Mouse (Mus musculus) neutrophil, adult 5-6 weeks (primary cell): ENCODE measurements around the gene Pmch. TPM values are rescaled to one million over a fixed set of nuclear protein-coding genes. Genes with fewer than 3 reads are reported as not detected.

Source experiments
- ATAC-seq: fragments of 151-379, 151-347 bp; 2 replicates; pipeline ENCODE4 v1.8.0; 2017; ENCODE audit warnings: mild to moderate bottlenecking, moderate TSS enrichment; ENCODE audit not compliant: insufficient number of reproducible peaks, poor library complexity, low FRiP score, severe bottlenecking; ENCODE audit errors: extremely low read depth
- total RNA-seq: library from RNA; stranded (forward); fragments of 200-1000 nt; gene quantifications from 2 replicates; pipeline ENCODE4 v1.2.3, GENCODE M21; 2017

The Pmch gene
- total RNA-seq: not detected in 2 replicates

DNA sequence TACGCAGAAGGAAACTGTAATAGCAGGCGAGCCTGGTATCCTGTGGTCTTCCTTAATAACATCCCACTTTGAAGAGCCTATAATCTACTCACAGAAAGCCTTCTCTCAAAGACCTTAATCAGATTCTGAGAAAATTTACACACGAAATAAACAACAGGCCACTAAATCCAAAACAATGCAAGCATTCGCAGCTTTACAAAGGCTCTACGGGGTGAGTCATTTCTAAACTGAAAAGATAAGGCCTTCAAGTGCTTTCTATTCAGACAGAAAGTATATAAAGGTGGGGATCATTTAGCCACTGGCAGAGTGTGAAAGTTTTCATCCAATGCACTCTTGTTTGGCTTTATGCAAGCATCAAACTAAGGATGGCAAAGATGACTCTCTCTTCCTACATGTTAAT, at the start of gene Pmch:
Pmch (plus strand) TSS at position 301 of the 400 bp plus-strand sequence.
- ATAC-seq: no peak

DNA sequence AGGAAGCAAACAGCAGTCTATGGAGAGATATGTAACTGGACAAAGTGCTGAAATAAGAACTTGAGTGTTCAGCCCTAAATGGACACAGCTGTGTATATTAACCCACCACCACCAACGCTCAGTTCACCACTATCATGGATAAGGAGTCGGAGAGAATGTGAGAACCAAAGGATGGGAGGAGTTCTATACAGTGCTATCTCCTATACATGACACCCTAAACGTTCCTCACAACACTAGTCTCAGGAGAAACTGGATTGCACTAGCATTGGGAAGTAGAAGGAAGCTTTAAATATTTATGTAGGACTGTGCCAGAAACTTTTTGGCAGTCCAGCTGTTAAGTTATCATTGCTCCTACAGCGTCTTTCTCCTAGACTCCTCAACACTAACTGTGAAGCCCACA, 46.6 kb upstream of the Pmch start:
- ATAC-seq: no peak

DNA sequence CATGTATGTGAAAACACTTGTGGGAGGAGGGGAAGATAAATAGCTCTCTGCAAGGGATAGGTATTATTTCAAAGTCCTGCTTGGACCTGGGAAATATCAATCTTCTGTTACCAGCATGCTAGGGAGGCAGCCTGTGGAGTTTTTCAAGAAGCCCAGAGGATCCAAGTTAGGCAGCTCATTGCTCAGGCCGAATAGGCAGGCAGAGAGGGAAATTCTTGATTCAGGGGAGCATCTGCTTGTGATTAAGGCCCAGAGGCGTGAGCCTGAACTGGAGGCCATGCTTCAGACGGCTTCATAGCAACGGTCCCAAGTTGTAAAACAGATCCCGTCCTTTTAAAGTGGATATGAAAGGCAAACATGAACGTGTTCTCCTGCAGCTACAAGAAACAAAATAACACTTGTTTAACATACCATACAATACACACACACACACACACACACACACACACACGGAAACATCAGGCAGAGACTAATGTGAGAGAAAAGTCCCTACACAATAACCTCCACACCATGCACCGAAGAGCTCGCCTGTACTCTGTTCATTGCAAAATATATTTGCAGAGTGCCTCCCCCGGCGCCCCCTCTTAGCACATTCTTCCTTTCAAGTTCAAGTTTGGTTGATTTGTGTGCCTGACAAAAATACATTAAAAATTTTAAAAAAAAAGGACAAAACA, 44.6 kb upstream of the Pmch start:
- no peak for ATAC-seq

DNA sequence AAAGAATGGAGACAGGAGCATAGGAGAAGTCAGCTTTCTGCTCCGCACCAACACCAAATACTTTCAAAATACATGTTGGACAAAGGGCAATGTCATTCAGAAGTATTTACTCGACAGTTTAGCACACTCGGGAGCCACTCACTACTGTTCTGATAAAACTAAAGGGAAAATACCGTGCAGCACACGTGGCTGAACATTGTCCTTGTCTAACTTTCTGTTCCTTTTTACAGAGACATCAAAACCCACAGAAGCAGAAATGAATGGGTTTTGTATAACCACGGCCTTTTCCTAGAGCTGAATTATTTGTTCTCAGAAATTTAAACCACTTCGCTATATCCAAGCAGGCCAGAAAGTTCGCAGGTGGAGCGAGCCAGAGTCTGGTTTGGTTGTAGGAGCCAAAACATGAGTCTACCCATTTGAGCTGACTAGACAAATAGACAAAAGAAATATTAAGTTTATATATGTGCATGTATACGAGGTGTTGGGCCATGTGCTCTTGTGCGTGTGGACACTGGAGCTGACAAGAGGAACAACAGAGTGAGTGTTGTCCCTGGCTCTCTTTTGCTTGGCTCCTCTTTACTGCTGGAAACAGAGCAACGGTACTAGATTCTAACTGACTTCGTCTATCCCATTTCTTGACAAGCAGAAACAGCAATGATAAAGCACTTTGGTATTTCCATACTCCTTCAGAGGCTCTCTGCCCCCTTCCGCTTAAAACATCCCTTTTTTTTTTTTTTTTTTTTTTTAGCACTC, 36.5 kb upstream of the Pmch start:
- ATAC-seq: no peak

DNA sequence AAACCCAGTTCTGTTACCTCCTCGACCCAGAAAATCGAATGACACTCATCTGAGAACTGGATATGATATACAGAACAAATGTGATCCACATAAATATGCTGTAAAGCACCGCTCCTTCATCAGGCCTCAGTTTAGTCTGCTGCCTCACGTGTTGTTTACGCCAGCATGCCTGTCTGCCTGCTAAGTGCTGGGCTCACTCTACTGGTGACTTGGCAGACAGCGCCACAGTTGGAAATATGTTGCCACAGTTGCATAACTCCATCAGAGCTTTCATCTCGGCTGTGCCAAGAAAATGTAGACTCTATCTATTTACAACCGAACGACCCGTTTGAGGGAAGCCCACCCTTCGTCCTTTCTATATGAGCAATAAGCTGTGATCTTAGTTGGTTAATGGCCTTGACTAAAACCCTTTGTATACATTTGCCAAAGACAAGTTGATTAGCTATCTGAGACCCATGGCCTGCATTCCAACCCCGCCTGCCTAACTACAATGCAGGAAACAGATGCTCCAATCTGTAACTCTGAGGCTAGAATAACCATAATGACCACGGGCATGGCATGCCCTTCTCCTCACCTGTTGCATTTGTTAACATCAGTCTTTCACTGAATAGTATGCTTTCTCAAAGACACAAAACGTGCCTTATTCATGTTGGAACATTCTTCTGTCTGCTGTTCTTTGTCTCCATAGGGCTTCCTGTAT, 33.8 kb upstream of the Pmch start:
- ATAC-seq: no peak

DNA sequence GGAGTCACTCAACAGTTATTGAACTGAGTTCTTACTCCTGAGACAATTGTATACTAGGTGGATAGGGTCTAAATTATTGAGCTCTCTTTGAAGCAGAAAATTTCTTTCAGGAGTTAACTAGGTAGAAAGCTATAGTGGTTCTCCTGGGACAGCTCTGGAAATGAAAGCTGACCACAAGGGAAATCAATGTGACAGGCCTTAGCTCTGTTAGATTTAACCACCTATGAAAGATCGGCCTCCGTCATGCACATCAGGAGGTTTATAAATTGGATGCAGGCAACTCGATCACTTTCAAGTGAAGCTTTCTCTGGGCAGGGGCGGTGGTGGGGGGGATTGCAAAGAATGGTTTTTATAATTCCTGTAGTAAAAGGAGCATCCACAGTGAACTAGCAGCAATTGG, 27.4 kb upstream of the Pmch start:
- no peak for ATAC-seq

DNA sequence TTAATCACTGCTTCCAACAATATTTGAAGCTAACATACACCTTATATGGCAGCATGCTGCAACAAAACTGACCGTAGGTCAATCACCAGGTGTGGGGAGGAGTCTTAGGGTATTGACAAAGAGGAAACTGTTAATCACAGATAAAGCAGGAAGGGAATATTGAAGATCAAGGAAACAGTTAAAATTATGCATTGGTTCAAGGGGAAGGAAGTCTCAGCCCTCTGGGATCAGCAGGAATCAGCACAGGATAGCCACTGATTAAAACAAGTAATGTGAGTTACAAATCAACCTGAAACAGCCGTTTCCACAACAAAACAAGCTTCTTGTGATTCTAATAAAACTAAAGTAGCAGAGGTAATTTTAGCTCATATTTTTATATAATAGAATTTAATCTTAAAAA, 26.0 kb upstream of the Pmch start:
- ATAC-seq: no peak

DNA sequence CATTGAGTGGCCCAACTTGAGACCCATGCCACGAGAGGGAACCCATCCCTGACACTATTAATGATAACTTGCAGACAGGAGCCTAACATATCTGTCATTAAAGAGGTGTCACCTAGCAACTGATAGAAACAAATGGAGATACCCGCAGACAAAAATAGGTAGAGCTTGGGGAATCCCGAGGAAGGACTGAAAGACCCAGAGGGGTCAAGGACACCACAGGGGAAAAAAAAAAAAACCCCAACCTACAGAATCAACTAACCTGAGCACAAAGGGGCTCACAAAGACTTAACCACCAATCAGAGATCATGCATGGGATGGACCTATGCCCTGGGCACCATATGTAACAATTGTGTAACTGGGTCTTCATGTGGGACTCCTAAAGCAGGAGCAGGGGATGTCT, 23.5 kb upstream of the Pmch start:
- ATAC-seq: no peak

DNA sequence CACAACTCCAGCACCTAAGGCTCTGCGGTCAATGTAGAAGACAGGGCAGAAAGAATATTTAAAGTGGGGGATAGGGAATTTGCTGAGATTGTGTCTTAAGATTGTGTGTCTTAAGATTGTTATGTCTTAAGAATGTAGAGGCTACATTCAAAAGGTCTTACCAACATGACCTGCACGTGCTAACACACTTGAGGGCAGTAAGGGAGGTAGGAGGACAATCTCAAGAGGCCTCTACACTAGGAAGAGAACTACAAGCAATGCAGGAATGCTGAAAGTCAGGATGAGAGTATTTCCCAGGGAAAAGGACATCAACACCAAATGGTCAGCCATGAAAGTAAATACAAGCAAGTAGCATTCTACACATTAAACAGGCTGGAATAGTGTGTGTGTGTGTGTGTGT, 15.3 kb downstream of the Pmch start:
- ATAC-seq: no peak

DNA sequence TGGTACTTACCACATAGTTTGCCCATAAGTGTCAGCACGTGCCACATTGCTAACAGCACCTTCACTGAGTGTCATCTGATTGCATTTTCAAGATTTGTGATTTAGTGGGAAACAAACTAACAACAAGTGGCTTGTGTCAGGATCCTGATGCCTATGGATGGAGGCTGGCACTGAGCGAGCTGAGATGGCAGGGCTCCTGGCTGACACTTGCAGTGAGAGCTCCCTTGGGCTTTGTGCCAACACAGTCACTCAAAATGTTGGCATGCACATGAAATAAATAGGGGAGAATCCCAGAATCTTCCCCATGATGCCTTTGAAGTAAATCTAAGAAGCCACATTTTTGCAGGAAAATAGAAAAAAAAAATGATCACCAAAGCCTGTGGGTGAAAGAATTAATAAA, 22.4 kb downstream of the Pmch start:
- no peak for ATAC-seq

DNA sequence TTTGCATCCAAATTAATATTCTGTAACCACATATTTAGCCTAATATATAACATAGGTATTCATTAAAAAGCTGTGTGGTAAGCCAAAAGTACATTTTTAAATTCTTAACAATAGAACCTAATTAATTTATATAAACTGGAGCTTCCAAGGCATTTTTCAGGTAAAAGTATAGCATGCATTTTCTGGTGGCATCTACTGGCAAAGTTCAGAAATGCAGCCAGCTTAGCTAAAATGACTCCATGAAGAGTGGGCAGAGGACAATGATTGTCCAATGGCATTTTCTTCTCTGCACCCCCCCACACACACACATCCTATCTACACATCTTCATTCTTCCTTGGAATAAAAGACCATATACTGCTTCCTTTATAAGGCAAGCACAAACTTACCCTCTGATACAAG, 28.8 kb downstream of the Pmch start:
- ATAC-seq: no peak

DNA sequence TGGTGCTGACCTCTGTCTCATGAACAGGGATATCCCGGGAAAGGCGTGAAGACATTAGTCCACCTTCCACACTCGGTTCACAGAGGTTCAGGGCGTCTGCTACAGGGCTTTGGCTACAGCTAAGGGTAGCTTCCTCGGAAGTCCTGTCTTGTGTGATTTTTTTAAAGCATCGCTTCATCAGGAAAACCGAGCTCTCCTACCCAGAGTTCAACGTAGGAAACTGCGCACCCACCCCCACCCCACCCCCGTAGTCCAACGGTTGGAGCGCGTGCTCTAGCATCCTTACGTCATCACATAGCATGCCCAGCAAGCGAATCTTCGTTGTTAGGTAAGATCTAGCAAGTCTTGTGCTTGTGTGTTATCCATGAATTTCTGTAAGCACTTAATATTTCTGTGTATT, 44.8 kb downstream of the Pmch start:
- no peak for ATAC-seq

Other genes with a start within 250 kb of the Pmch start
- gene Igf1, start 232.8 kb upstream of the Pmch start, total RNA-seq: 0.23 TPM in 1 of 2 replicates, not detected in the other
- 0.49 and 1.3 TPM in 2 replicates for gene Parpbp, start 55.9 kb downstream of the Pmch start, total RNA-seq
- gene Nup37, start 55.9 kb downstream of the Pmch start, total RNA-seq: 11.9 and 14.1 TPM in 2 replicates
- 13.7 and 24.8 TPM in 2 replicates for gene Washc3, start 110.0 kb downstream of the Pmch start, total RNA-seq